Mouse (Mus musculus) lung, postnatal 36 days (tissue): ENCODE measurements around the gene Tctex1d2.

Experiments
- DNase-seq: peaks from one replicate; pipeline ENCODE4 v3.0.0; 2022; ENCODE audit warnings: mixed read lengths

Tctex1d2 gene

GRCm38 (mm10) chr16:32472276-32473015, 52.9 kb downstream of the Tctex1d2 start:
- DNase-seq, result no peak

- no peak for DNase-seq
These were observed 57.8 kb downstream of the Tctex1d2 start for GRCm38 (mm10) chr16:32477315-32477714.
